Mouse (Mus musculus): ENCODE measurements around the gene Slc8b1. TPM values are rescaled to one million over a fixed set of nuclear protein-coding genes. Genes with fewer than 3 reads are reported as not detected.

The Slc8b1 gene
- total and polyA plus RNA-seq, 3 experiments: 3.2 to 5.8 (median 5.1) TPM

DNA sequence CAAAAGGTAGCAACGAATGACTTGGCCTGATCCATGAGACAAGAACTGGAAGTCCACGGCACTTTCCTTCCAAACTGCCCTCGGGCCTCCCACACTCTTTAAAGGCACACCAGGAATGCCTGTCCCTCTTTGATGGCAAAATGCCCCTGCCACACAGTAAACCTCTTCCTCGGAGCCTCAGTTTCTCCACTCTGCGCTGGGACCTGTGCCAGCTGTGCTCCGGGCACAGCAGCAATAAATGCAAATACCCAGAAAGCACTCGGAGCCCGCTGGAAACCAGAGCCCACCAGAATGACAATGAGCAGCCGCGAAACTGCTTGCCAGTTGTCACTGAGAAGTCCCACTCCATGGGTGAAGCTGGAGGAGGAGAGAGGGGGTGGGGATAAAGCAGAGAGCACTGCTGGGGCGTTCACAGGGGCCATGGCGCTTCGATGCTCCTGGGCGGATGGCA is 56.8 kb downstream of the Slc8b1 start:
- no peak for DNase-seq (ENCODE audit: extremely low read depth)
- no peak overlapping the region for H3K9ac ChIP-seq (ENCODE audit: insufficient read depth, low read depth)
- dilution Hi-C loops (cut with MboI; ENCODE audit: extremely low pct_ligation_motif_present, extremely low pct_unique_long_range_greater_than_20kb, low sequenced_read_pairs): no loop called here
- H3K79me2 ChIP-seq (replicated peaks; ENCODE audit: control insufficient read depth, extremely low read depth, insufficient read depth, poor library complexity, severe bottlenecking): no peaks in the 10 kb centered on the region
- no peak overlapping the region for H3K4me3 ChIP-seq (replicated peaks in 1 of 3; ENCODE audit: low read depth in 2 of 3, low read length in 2 of 3, poor library complexity in 1 of 3)
- peaks cover 4 to 33% of the 10 kb centered on the region in 2 experiments; a peak in 3 of 4 replicates for H3K4me1 ChIP-seq (ENCODE audit: control insufficient read depth in 1 of 2, insufficient read depth in 2 of 2)
- no peaks in the 10 kb centered on the region for H3K9me3 ChIP-seq (replicated peaks; ENCODE audit: low read length)
- no peak for TF ChIP-seq JUN (IDR thresholded peaks at IDR 0.05; ENCODE audit: insufficient read depth, low read depth, low read length)
- TF ChIP-seq CHD2 (IDR thresholded peaks at IDR 0.05; ENCODE audit: low read length): no peak
- TF ChIP-seq MYC (IDR thresholded peaks at IDR 0.05; ENCODE audit: low read depth, low read length): no peak
- no peak for TF ChIP-seq RCOR1 (conservative IDR thresholded peaks at IDR 0.05; ENCODE audit: low read depth, low read length)
- TF ChIP-seq POLR2AphosphoS2 (IDR thresholded peaks at IDR 0.05; ENCODE audit: low read depth, low read length): no peak
- no peak for TF ChIP-seq TBP (conservative IDR thresholded peaks at IDR 0.05; ENCODE audit: low read depth, low read length)
- no peak for TF ChIP-seq TCF12 (IDR thresholded peaks at IDR 0.05; ENCODE audit: low read depth, low read length)
- no peak for TF ChIP-seq JUND (conservative IDR thresholded peaks at IDR 0.05; ENCODE audit: low read depth, low read length)
- TF ChIP-seq BHLHE40 (IDR thresholded peaks at IDR 0.05; ENCODE audit: low read depth, low read length): no peak
- TF ChIP-seq ZKSCAN1 (IDR thresholded peaks at IDR 0.05; ENCODE audit: borderline replicate concordance, low read depth, low read length): no peak
- TF ChIP-seq ETS1 (conservative IDR thresholded peaks at IDR 0.05; ENCODE audit: low read depth, low read length): no peak
- no peak for TF ChIP-seq MEF2A (IDR thresholded peaks at IDR 0.05; ENCODE audit: borderline replicate concordance, low read depth, low read length)
- no peak for TF ChIP-seq ZNF384 (IDR thresholded peaks at IDR 0.05; ENCODE audit: low read depth, low read length)
- no peak for TF ChIP-seq E2F4 (IDR thresholded peaks at IDR 0.05; ENCODE audit: insufficient replicate concordance, low read depth, low read length)
- no peak for TF ChIP-seq USF2 (conservative IDR thresholded peaks at IDR 0.05; ENCODE audit: low read depth, low read length)
- no peak for TF ChIP-seq SIN3A (IDR thresholded peaks at IDR 0.05; ENCODE audit: low read length)
- H3K27me3 ChIP-seq (replicated peaks): no peaks in the 10 kb centered on the region
- H3K36me3 ChIP-seq (replicated peaks in 1 of 2; ENCODE audit: control insufficient read depth in 1 of 2, insufficient read depth in 1 of 2, low read length in 1 of 2): no peaks in the 10 kb centered on the region
- in situ Hi-C loops (cut with MboI; ENCODE audit: low pct_ligation_motif_present, low pct_unique_long_range_greater_than_20kb, low sequenced_read_pairs): no loop called here
- no peak overlapping the region for H3K4me2 ChIP-seq (ENCODE audit: insufficient read depth, low read depth, poor library complexity, severe bottlenecking)
- H3K27ac ChIP-seq (ENCODE audit: insufficient read depth, low read depth): no peak overlapping the region

DNA sequence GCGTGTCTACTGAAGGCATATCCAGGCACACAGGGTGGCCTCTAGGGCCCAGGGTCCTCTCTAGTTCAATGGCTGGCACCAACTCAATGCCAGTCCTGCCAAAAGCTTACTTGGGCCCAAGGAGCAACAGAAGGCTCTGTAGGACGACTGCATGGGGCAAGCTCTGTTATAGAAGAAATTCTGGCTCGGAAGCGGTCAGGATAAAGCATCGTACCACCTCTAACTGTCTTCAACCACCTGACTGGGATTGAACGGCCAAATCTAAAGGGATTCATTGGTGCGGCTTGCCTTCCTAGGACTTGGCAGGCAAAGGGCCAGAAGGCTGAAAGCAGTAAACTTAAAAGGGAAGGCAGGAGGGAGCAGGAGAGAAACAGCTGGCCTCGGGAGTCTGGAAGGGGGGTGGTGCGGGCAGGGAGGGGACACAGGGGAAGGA is 57.4 kb downstream of the Slc8b1 start:
- Histone ChIP-seq H3K4me2 (ENCODE audit: insufficient read depth, low read depth, poor library complexity, severe bottlenecking) (no peak overlapping the region), H3K79me2 (replicated peaks; ENCODE audit: control insufficient read depth, extremely low read depth, insufficient read depth, poor library complexity, severe bottlenecking) (no peaks in the 10 kb centered on the region), H3K9me3 (replicated peaks; ENCODE audit: low read length) (no peaks in the 10 kb centered on the region), H3K27ac (ENCODE audit: insufficient read depth, low read depth) (no peak overlapping the region), H3K4me1 (ENCODE audit: control insufficient read depth in 1 of 2, insufficient read depth in 2 of 2) (peaks cover 4 to 30% of the 10 kb centered on the region in 2 experiments; a peak in 3 of 4 replicates), H3K27me3 (replicated peaks) (no peaks in the 10 kb centered on the region), H3K36me3 (replicated peaks in 1 of 2; ENCODE audit: control insufficient read depth in 1 of 2, insufficient read depth in 1 of 2, low read length in 1 of 2) (no peaks in the 10 kb centered on the region), H3K9ac (ENCODE audit: insufficient read depth, low read depth) (no peak overlapping the region), H3K4me3 (replicated peaks in 1 of 3; ENCODE audit: low read depth in 2 of 3, low read length in 2 of 3, poor library complexity in 1 of 3) (no peak overlapping the region)
- TF ChIP-seq USF2 (conservative IDR thresholded peaks at IDR 0.05; ENCODE audit: low read depth, low read length): no peak
- in situ Hi-C loops (cut with MboI; ENCODE audit: low pct_ligation_motif_present, low pct_unique_long_range_greater_than_20kb, low sequenced_read_pairs) (no loop called here), dilution Hi-C loops (cut with MboI; ENCODE audit: extremely low pct_ligation_motif_present, extremely low pct_unique_long_range_greater_than_20kb, low sequenced_read_pairs) (no loop called here)
- no peak for DNase-seq (ENCODE audit: extremely low read depth)
